Mouse (Mus musculus) left cerebral cortex, adult 18-20 months (tissue): ENCODE measurements around the gene Stard3. TPM values are rescaled to one million over a fixed set of nuclear protein-coding genes. Genes with fewer than 3 reads are reported as not detected.

Experiments used
- total RNA-seq, 2 experiments: library from RNA; stranded (reverse); gene quantifications; 2 replicates each; pipeline ENCODE4 v1.2.3; 2021

Stard3 gene
- total RNA-seq, 2 experiments from 2014 or later, result 39.8 to 40.9 TPM

Other genes starting within 250 kb of the Stard3 start
- 10 to 100 TPM; 33.4 to 35.9 TPM for gene Fbxl20, start 208.0 kb upstream of the Stard3 start, total RNA-seq
- 10 to 100 TPM; 51.1 to 52.4 TPM for gene Med1, start 165.1 kb upstream of the Stard3 start, total RNA-seq
- 10 to 100 TPM; 34.9 to 36.2 TPM for gene Cdk12, start 155.3 kb upstream of the Stard3 start, total RNA-seq
- 10 to 100 TPM; 70.9 to 73.2 TPM for gene Neurod2, start 28.7 kb upstream of the Stard3 start, total RNA-seq
- gene Ppp1r1b, start 10.0 kb upstream of the Stard3 start, total RNA-seq, result 100 to 1,000 TPM; 225 to 310 TPM
- gene Tcap, start 25.4 kb downstream of the Stard3 start, total RNA-seq, result 1 to 10 TPM; 6.9 to 8.1 TPM
- gene Pnmt, start 28.1 kb downstream of the Stard3 start, total RNA-seq, result under 1 TPM; 0.30 to 0.74 TPM
- gene Pgap3, start 42.1 kb downstream of the Stard3 start, total RNA-seq, result 10 to 100 TPM in 1 of 2 experiments, 1 to 10 TPM in 1; 9.4 to 10.3 TPM
- gene Erbb2, start 54.1 kb downstream of the Stard3 start, total RNA-seq, result 1 to 10 TPM; 2.0 to 2.2 TPM
- 100 to 1,000 TPM; 104 to 110 TPM for gene Mien1, start 80.6 kb downstream of the Stard3 start, total RNA-seq
- gene Grb7, start 88.0 kb downstream of the Stard3 start, total RNA-seq, result 1 to 10 TPM; 3.6 to 4.3 TPM
- under 1 TPM; 0.33 TPM for gene Ikzf3, start 187.7 kb downstream of the Stard3 start, total RNA-seq
- gene Zpbp2, start 192.7 kb downstream of the Stard3 start, total RNA-seq, result not detected
- 10 to 100 TPM; 46.0 to 49.4 TPM for gene Ormdl3, start 229.0 kb downstream of the Stard3 start, total RNA-seq
- gene Lrrc3c, start 239.9 kb downstream of the Stard3 start, total RNA-seq, result not detected